Mouse (Mus musculus) neutrophil, adult 5-6 weeks (primary cell): Measurements from ENCODE around the gene Dapk3. TPM values are rescaled to one million over a fixed set of nuclear protein-coding genes. Genes with fewer than 3 reads are reported as not detected.
A peak's percentile ranks its signal among the peaks of the same experiment; 100 is the strongest.
"Not testable (repeated sequence)": the region's sequence is repeated elsewhere in the genome, so short reads cannot be mapped to it uniquely, and the experiment has no call there.

Experiments
- ATAC-seq: fragments of 151-379, 151-347 bp; 2 replicates; pipeline ENCODE4 v1.8.0; 2017; ENCODE audit warnings: mild to moderate bottlenecking, moderate TSS enrichment; ENCODE audit not compliant: insufficient number of reproducible peaks, poor library complexity, low FRiP score, severe bottlenecking; ENCODE audit errors: extremely low read depth
- total RNA-seq: library from RNA; stranded (forward); fragments of 200-1000 nt; gene quantifications from 2 replicates; pipeline ENCODE4 v1.2.3, GENCODE M21; 2017

Gene Dapk3
- total RNA-seq, 1 experiment from 2014 or later: 52.0 TPM

DNA sequence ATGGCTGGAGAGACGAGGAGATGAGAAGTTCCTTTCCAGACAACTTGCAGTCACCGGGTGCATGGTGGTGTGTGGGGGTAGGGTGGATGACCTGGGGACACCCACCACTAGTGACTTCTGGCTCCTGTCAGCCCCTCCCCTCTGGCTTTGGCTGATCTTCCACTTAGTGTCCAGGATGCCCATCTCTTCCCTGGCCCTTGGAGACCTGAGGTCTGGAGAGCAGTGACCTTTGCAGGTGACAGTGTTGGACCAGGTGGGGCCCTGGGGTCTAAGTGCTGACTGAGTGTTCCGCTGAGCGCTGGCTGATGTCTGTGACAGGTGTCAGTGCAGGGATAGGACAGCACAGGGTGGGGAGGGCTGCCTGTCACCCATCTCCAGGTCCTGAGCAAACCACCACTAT is 12.5 kb downstream of the Dapk3 start:
- ATAC-seq: no peak

DNA sequence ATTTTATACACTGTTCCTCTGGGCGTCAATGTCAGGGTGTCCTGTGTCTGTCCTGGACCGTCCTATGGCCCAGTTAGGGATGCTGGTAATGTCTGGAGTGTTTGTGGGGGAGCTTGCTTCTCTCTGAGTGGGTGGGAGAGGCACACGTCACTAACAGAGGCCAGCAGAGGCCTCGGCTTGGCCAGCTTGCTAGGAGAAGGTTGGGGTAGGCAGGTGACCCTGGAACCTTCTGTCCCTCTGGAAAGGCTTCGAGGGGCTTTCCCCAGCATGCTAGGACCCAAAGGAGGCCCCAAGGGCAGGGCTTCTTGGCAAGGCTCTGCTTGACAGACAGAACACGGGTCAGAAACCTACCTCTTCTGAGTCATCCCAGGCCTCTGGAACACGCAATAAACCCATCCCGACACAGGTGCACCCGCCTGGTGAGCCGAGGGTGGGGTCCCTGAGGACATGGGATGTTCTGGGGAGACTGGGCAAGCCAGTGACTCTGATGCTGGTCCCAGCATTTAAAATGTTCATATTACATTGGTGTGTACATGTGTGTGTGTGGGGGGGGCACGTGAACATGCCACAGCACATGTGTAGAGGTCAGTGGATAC is 13.8 kb downstream of the Dapk3 start:
- no peak for ATAC-seq

GRCm38 (mm10) chr10:81197305-81197704 is 14.5 kb downstream of the Dapk3 start:
- ATAC-seq: no peak

GRCm38 (mm10) chr10:81198230-81198629 is 15.4 kb downstream of the Dapk3 start:
- ATAC-seq: peak; percentile 40

DNA sequence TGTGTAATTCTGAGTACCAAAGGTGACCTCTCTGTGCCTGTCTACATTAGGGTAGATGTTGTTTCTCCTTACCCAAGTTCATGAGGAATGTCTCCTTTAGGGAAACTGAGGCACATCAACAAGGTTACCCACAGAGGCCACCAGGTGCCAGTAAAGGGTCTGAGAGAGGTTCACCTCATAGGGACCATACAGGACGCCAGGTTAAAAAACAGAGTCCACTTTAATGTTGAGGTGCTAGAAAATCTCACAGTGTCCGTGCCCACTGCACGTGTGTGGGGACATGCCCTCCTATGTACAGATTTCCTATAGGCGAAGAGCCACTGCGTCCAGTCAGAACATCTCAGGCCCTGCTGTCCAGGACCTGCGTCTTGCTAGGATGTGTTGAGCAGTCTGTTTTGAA is 16.2 kb downstream of the Dapk3 start:
- ATAC-seq: no peak

DNA sequence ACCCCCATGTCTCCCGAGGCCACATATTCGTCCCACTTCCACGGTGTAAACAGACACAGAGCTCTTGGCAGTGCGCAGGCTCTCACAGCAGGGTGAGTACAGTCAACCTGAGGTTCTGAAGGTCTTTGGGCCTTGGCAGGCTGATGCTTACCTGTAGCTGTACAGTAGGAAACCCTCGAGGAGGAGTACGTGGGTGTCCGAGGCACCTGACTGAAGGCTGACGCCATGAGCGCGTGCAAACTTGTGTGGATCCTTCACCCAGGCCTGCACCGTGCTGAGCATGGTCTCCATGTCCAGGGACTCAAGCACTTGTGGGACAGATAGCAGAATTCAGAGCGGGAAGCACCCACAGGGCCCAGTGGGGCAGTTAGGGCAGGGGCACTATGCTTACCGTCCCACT is 17.3 kb downstream of the Dapk3 start:
- no peak for ATAC-seq

DNA sequence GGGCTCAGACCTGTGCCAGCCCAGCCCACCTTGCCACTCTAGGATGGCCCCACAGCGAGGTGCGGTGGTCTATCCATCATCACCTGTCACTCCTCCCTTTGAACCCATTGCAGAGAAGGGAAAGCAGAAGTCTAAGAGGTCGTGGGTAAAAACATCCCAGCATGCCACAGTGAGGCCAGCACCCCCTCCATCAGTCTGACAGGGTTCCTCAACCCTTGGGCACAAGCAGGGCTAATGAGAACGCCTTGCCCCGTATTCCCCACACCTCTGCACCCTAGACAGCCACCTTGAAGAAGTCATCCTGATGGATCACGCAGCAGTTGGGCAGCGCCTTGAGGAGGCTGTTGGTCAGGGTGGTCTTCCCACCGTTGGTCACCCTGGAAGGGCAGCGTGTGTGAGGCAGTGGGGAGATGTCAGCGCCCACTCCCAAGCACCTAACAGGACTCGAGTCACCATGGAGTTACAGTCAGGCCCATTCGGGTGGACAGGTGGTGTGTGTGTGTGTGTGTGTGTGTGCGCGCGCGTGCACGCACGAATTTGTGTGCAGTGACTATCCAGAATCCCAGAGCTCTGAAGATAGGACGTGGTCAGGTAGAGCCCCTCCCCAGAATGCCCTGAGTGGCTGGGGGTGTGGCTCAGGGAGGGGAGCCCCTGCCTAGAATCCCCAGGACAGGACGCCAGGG is 17.9 kb downstream of the Dapk3 start:
- ATAC-seq: no peak

DNA sequence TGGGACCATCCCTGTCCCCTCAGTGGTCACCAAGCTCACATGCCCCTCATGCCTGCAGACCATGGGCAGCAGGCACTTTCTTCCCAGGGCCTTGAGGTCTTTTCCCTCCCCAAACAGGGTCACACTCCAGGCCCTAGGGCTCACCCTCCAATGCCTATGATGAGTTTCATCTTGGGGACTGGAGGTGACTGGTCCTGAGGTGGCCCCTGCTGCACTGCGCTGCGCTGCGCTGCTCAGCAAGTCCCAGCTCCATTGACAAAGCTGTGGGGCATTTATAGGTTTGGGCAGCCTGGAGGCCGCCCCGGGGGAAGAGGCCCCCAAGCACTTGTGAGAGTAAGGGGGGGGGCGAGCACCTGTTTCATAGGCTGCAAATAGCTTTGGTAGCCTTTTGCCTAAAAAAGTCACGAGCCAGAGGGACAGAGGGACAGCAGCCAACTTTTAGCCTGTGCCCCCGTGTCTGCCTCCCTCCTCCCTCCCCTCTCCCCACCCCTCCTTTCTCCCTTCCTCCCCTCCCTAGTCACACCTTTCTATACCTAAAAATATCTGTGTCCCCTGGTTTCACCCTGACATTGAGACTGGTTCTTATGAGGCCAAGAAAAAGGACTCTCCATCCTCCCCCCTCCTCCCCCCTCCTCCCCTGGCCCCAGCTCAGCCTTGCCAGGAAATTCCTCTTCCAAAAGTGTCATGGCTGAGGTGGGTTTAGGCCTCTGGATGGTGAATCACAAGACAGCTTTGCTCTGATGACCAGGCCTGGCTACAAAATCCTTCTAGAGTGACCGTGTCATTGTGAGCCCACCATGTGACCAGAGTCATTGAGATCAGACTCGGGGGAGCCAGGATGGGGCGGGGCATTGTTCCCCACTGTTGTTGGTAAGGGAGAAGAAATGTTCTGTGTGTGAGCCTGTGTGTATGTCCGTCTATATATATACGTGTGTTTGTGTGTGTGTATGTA is 19.3 kb downstream of the Dapk3 start, which contains the start of gene Nmrk2:
TSS of gene Nmrk2 (minus strand) at position 245 of the 952 bp plus-strand sequence.
- ATAC-seq: no peak

DNA sequence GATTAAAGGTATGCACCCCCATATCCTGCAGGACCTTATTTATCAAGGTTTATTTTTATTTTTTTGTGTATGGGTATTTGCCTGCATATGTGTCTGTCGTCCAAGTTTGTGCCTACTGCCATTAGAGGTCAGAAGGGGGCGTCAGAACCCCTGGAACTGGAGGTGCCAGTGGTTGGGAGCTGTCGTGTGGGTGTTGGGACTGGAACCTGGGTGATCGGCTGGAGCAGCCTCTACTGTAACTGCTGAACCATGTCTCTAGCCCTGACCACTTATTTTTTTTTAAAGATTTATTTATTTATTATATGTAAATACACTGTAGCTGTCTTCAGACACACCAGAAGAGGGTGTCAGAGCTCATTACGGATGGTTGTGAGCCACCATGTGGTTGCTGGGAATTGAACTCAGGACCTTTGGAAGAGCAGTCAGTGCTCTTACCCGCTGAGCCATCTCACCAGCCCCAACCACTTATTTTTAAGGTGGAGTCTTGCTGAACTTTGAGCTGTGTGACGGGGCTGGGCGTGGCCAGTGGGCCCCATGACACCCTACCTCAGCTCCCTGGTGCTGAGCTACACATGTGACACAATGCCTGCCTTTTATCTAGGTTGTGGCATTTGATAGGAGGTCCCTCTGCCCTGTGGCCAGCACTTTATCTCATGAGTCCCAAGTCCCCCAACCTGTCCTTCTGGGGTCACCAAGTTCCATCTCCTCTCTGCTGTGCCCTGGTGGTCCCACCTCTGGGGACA is 20.3 kb downstream of the Dapk3 start:
- no peak for ATAC-seq

- no peak for ATAC-seq
Observed at GRCm38 (mm10) chr10:81204137-81204536, 21.3 kb downstream of the Dapk3 start.

DNA sequence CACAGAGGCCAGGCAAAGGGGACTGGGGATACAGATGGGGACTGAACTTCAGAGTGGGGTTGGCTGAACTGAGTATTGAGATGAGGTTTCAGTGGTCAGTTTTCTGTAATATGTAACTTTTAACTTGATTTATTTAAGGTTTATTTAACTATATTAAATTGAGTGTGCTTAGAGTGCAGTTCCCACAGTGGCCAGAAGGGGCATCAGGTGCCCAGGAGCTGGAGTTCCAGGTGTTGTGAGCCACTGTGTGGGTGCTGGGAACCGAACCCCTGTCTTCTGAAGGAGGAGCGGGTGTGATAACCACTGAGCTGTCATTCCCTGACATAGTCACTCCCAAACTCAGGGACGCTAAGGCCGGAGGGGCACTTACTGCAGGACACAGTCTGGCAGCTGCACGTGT is 27.3 kb downstream of the Dapk3 start:
- ATAC-seq: no peak

GRCm38 (mm10) chr10:81216260-81216659 is 33.5 kb downstream of the Dapk3 start:
- ATAC-seq: no peak

DNA sequence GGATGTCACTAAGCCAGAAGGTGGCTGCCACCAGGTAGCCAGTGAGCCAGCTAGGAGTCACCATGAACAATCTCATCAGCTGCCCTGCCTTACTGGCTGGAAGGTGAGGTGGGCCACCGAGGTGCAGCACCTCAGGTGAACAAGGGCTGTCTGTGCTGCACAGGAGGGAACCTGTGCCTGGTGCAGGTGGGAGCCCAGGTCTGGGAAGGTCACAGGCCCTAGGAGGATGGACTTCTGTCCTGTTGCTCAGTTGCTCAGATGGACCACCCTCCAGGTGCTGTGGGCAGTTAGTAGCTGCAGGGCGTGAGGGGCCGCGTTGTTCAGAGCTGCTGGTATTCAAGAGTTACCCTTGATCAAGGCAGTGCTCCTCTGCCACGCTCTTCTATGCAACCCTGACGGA is 34.0 kb downstream of the Dapk3 start:
- no peak for ATAC-seq

- ATAC-seq: not testable (repeated sequence)
Observed at GRCm38 (mm10) chr10:81217267-81217666, 34.5 kb downstream of the Dapk3 start.

- ATAC-seq: peak; percentile 68
Observed at GRCm38 (mm10) chr10:81217964-81218363, 35.2 kb downstream of the Dapk3 start.

GRCm38 (mm10) chr10:81221402-81222015 is 38.7 kb downstream of the Dapk3 start:
- ATAC-seq: peak; percentile 50; the same call in 1 of the 2 replicates

- not testable (repeated sequence) for ATAC-seq
Observed at GRCm38 (mm10) chr10:81223731-81224130, 40.9 kb downstream of the Dapk3 start.

GRCm38 (mm10) chr10:81229735-81230437 is 47.1 kb downstream of the Dapk3 start:
- ATAC-seq: no peak
